Mouse (Mus musculus): ENCODE results near the gene Emg1. TPM values are rescaled to one million over a fixed set of nuclear protein-coding genes. Genes with fewer than 3 reads are reported as not detected.

Gene Emg1
- polyA plus RNA-seq, 1 experiment from 2014 or later, result 254 TPM

GRCm38 (mm10) chr6:124755831-124756595, 44.0 kb upstream of the Emg1 start, which contains the start of the genes Gm45234 and Atn1:
Gene Gm45234 (minus strand): TSS chr6:124756021.
Gene Atn1 (minus strand): TSS chr6:124756524.
- WGBS, result under 1% methylated on average over 52 of the region's 100 CpGs
- no peaks in the 10 kb centered on the region for H3K27me3 ChIP-seq (ENCODE audit: control insufficient read depth, insufficient read depth, low read length)
- H3K4me3 ChIP-seq (ENCODE audit: low read depth, low read length), result peak within 1 kb of the TSS; percentile 78
- no peaks in the 10 kb centered on the region for H3K9me3 ChIP-seq (replicated peaks; ENCODE audit: control insufficient read depth, low read length)
- peak; percentile 42 for ATAC-seq (replicated peaks; ENCODE audit: insufficient number of reproducible peaks, low FRiP score, low TSS enrichment, low read depth)
- peak within 1 kb of the TSS; percentile 60 for H3K4me2 ChIP-seq (ENCODE audit: low read depth, low read length)
- peaks cover 6% of the 10 kb centered on the region; the same call in 1 of the 2 replicates for H3K4me1 ChIP-seq (ENCODE audit: control insufficient read depth, insufficient read depth, low read length)
- H3K27ac ChIP-seq (replicated peaks; ENCODE audit: low read depth, low read length), result peak within 1 kb of the TSS; percentile 96
- H3K9ac ChIP-seq (replicated peaks; ENCODE audit: low read length), result peak within 1 kb of the TSS; percentile 95
- no peaks in the 10 kb centered on the region; the same call in 1 of the 2 replicates for H3K36me3 ChIP-seq (replicated peaks; ENCODE audit: control insufficient read depth, insufficient read depth, low read depth, low read length)
- DNase-seq (ENCODE audit: low spot score), result peak; percentile 79

- H3K27ac ChIP-seq (replicated peaks; ENCODE audit: low read depth, low read length), result no peak overlapping the region
- 3% methylated on average over 3 of the region's 3 CpGs for WGBS
- H3K4me2 ChIP-seq (ENCODE audit: low read depth, low read length), result peak overlapping the region; percentile 60
- H3K27me3 ChIP-seq (ENCODE audit: control insufficient read depth, insufficient read depth, low read length), result no peaks in the 10 kb centered on the region
- H3K9ac ChIP-seq (replicated peaks; ENCODE audit: low read length), result peak overlapping the region; percentile 95
- H3K4me1 ChIP-seq (ENCODE audit: control insufficient read depth, insufficient read depth, low read length), result peaks cover 6% of the 10 kb centered on the region; the same call in 1 of the 2 replicates
- peak overlapping the region; percentile 78 for H3K4me3 ChIP-seq (ENCODE audit: low read depth, low read length)
- DNase-seq (ENCODE audit: low spot score), result no peak
- no peaks in the 10 kb centered on the region; the same call in 1 of the 2 replicates for H3K36me3 ChIP-seq (replicated peaks; ENCODE audit: control insufficient read depth, insufficient read depth, low read depth, low read length)
- H3K9me3 ChIP-seq (replicated peaks; ENCODE audit: control insufficient read depth, low read length), result no peaks in the 10 kb centered on the region
- ATAC-seq (replicated peaks; ENCODE audit: insufficient number of reproducible peaks, low FRiP score, low TSS enrichment, low read depth), result no peak
Measured at GRCm38 (mm10) chr6:124755306-124755705, 43.3 kb upstream of the Emg1 start.

- Histone ChIP-seq H3K4me1 (ENCODE audit: control insufficient read depth, insufficient read depth, low read length) (peaks cover 5% of the 10 kb centered on the region; the same call in 1 of the 2 replicates), H3K27me3 (ENCODE audit: control insufficient read depth, insufficient read depth, low read length) (no peaks in the 10 kb centered on the region), H3K9me3 (replicated peaks; ENCODE audit: control insufficient read depth, low read length) (no peaks in the 10 kb centered on the region), H3K36me3 (replicated peaks; ENCODE audit: control insufficient read depth, insufficient read depth, low read depth, low read length) (no peaks in the 10 kb centered on the region; the same call in none of the 2 replicates), H3K4me3 (ENCODE audit: low read depth, low read length) (no peak overlapping the region), H3K4me2 (ENCODE audit: low read depth, low read length) (no peak overlapping the region), H3K9ac (replicated peaks; ENCODE audit: low read length) (no peak overlapping the region), H3K27ac (replicated peaks; ENCODE audit: low read depth, low read length) (no peak overlapping the region)
- ATAC-seq (replicated peaks; ENCODE audit: insufficient number of reproducible peaks, low FRiP score, low TSS enrichment, low read depth) (no peak), DNase-seq (ENCODE audit: low spot score) (no peak)
- 96% methylated on average over 2 of the region's 2 CpGs for WGBS
Measured at GRCm38 (mm10) chr6:124753861-124754260, 41.9 kb upstream of the Emg1 start.

- H3K4me1 ChIP-seq (ENCODE audit: control insufficient read depth, insufficient read depth, low read length), result peaks cover 5% of the 10 kb centered on the region; the same call in 1 of the 2 replicates
- H3K27ac ChIP-seq (replicated peaks; ENCODE audit: low read depth, low read length), result no peak overlapping the region
- 87% methylated on average over 8 of the region's 8 CpGs for WGBS
- no peak overlapping the region for H3K9ac ChIP-seq (replicated peaks; ENCODE audit: low read length)
- ATAC-seq (replicated peaks; ENCODE audit: insufficient number of reproducible peaks, low FRiP score, low TSS enrichment, low read depth) (no peak), DNase-seq (ENCODE audit: low spot score) (no peak)
- H3K4me2 ChIP-seq (ENCODE audit: low read depth, low read length), result no peak overlapping the region
- peaks cover 3% of the 10 kb centered on the region for H3K36me3 ChIP-seq (replicated peaks; ENCODE audit: control insufficient read depth, insufficient read depth, low read depth, low read length)
- no peak overlapping the region for H3K4me3 ChIP-seq (ENCODE audit: low read depth, low read length)
- no peaks in the 10 kb centered on the region for H3K27me3 ChIP-seq (ENCODE audit: control insufficient read depth, insufficient read depth, low read length)
- H3K9me3 ChIP-seq (replicated peaks; ENCODE audit: control insufficient read depth, low read length), result no peaks in the 10 kb centered on the region
Measured at GRCm38 (mm10) chr6:124750405-124750804, 38.4 kb upstream of the Emg1 start.

GRCm38 (mm10) chr6:124746654-124747632, 35.0 kb upstream of the Emg1 start:
- Histone ChIP-seq H3K4me2 (ENCODE audit: low read depth, low read length) (peak overlapping the region; percentile 98), H3K36me3 (replicated peaks; ENCODE audit: control insufficient read depth, insufficient read depth, low read depth, low read length) (peaks cover 7% of the 10 kb centered on the region), H3K4me1 (ENCODE audit: control insufficient read depth, insufficient read depth, low read length) (peaks cover 5% of the 10 kb centered on the region; the same call in 1 of the 2 replicates), H3K27me3 (ENCODE audit: control insufficient read depth, insufficient read depth, low read length) (no peaks in the 10 kb centered on the region), H3K9me3 (replicated peaks; ENCODE audit: control insufficient read depth, low read length) (no peaks in the 10 kb centered on the region), H3K9ac (replicated peaks; ENCODE audit: low read length) (peak overlapping the region; percentile 78), H3K27ac (replicated peaks; ENCODE audit: low read depth, low read length) (no peak overlapping the region), H3K4me3 (ENCODE audit: low read depth, low read length) (no peak overlapping the region; the same call in 1 of the 2 replicates)
- DNase-seq (ENCODE audit: low spot score), result no peak
- WGBS, result 87% methylated on average over 7 of the region's 7 CpGs
- ATAC-seq (replicated peaks; ENCODE audit: insufficient number of reproducible peaks, low FRiP score, low TSS enrichment, low read depth), result no peak

- DNase-seq (ENCODE audit: low spot score) (no peak), ATAC-seq (replicated peaks; ENCODE audit: insufficient number of reproducible peaks, low FRiP score, low TSS enrichment, low read depth) (no peak; the same call in 1 of the 2 replicates)
- no peaks in the 10 kb centered on the region for H3K27me3 ChIP-seq (ENCODE audit: control insufficient read depth, insufficient read depth, low read length)
- peak overlapping the region; percentile 78 for H3K27ac ChIP-seq (replicated peaks; ENCODE audit: low read depth, low read length)
- H3K4me3 ChIP-seq (ENCODE audit: low read depth, low read length), result peak overlapping the region; percentile 46
- H3K9ac ChIP-seq (replicated peaks; ENCODE audit: low read length), result peak overlapping the region; percentile 78
- WGBS, result 17% methylated on average over 8 of the region's 8 CpGs
- H3K4me2 ChIP-seq (ENCODE audit: low read depth, low read length), result peak overlapping the region; percentile 98
- no peaks in the 10 kb centered on the region for H3K9me3 ChIP-seq (replicated peaks; ENCODE audit: control insufficient read depth, low read length)
- H3K36me3 ChIP-seq (replicated peaks; ENCODE audit: control insufficient read depth, insufficient read depth, low read depth, low read length), result peaks cover 7% of the 10 kb centered on the region
- peaks cover 5% of the 10 kb centered on the region; the same call in 1 of the 2 replicates for H3K4me1 ChIP-seq (ENCODE audit: control insufficient read depth, insufficient read depth, low read length)
Measured at GRCm38 (mm10) chr6:124746296-124746605, 34.3 kb upstream of the Emg1 start.

- H3K9me3 ChIP-seq (replicated peaks; ENCODE audit: control insufficient read depth, low read length), result no peaks in the 10 kb centered on the region
- peaks cover 5% of the 10 kb centered on the region; the same call in 1 of the 2 replicates for H3K4me1 ChIP-seq (ENCODE audit: control insufficient read depth, insufficient read depth, low read length)
- H3K36me3 ChIP-seq (replicated peaks; ENCODE audit: control insufficient read depth, insufficient read depth, low read depth, low read length), result peaks cover 7% of the 10 kb centered on the region
- H3K4me2 ChIP-seq (ENCODE audit: low read depth, low read length), result peak overlapping the region; percentile 98
- no peaks in the 10 kb centered on the region for H3K27me3 ChIP-seq (ENCODE audit: control insufficient read depth, insufficient read depth, low read length)
- peak; percentile 97 for DNase-seq (ENCODE audit: low spot score)
- H3K4me3 ChIP-seq (ENCODE audit: low read depth, low read length), result peak overlapping the region; percentile 46
- H3K9ac ChIP-seq (replicated peaks; ENCODE audit: low read length), result peak overlapping the region; percentile 78
- peak; percentile 73 for ATAC-seq (replicated peaks; ENCODE audit: insufficient number of reproducible peaks, low FRiP score, low TSS enrichment, low read depth)
- H3K27ac ChIP-seq (replicated peaks; ENCODE audit: low read depth, low read length), result peak overlapping the region; percentile 78
- WGBS, result under 1% methylated on average over 85 of the region's 85 CpGs
Measured at GRCm38 (mm10) chr6:124745490-124746295, 33.7 kb upstream of the Emg1 start.

Measured in embryonic facial prominence, embryonic 11.5 days (tissue).